Mouse (Mus musculus): ENCODE data around the gene Atp9a. TPM values are rescaled to one million over a fixed set of nuclear protein-coding genes. Genes with fewer than 3 reads are reported as not detected.

Gene Atp9a
- total RNA-seq, 2 experiments from 2014 or later: 390 to 450 TPM

DNA sequence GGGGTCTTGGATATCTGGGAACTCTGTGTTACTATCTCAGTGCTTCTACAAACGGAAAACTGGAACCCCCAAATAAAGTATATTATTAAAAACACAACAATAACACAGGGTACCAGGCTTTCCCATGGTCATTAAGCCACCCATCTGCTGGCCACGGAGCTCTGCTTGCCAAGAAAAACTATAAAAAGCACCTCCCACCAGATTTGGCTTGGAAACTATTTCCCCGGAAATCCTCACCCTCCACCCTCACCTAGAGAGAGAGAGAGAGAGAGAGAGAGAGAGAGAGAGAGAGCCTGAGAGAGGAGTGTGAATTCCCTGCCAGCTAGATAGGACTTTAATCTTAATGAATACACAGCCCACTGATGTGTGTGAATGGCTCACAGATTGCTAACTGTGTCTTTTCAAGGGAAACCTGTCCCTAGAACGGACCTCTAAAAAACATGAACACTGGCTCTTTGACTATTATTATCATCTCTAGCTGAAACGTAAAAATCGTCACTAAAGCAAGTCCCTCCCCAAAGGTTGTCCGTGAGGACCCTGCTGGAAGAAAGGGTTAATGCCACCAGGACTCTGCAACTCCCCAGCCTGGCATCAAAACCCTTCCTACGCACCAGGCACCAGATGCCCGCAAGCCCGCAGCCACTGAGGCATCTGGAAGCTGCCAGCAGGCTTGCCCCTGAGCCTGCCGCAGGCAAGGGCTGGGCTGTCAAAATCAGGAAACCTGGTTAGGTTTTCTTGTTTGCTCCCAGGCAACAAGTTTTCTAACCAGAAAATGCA is 153.4 kb downstream of the Atp9a start:
- DNase-seq (ENCODE audit: low spot score in 2 of 2): peak; percentile 40 to 50
- intact Hi-C loops (cut with DNase I): no loop called here

GRCm38 (mm10) chr2:168587159-168587558 is 155.1 kb downstream of the Atp9a start:
- intact Hi-C loops (cut with DNase I): no loop called here
- DNase-seq (ENCODE audit: low spot score in 2 of 2): no peak

GRCm38 (mm10) chr2:168586512-168586911 is 155.7 kb downstream of the Atp9a start:
- intact Hi-C loops (cut with DNase I): no loop called here
- no peak for DNase-seq (ENCODE audit: low spot score in 2 of 2)

- DNase-seq (ENCODE audit: low spot score in 2 of 2): no peak
- intact Hi-C loops (cut with DNase I): no loop called here
These were observed 157.4 kb downstream of the Atp9a start for GRCm38 (mm10) chr2:168584857-168585256.

Small RNA genes within 50 kb of the gene (microRNA-seq; reads per million reads assigned to microRNA genes)
- 17.3 reads per million, percentile 37 among the genes with 10 or more reads in this experiment for gene Mir7004

Other genes with a start within 250 kb of the Atp9a start
- 10 to 100 TPM in 1 of 2 experiments, 1 to 10 TPM in 1; 9.5 to 12.5 TPM for gene Nfatc2, start 140.8 kb downstream of the Atp9a start, total RNA-seq (2021)
- under 1 TPM in 1 of 2 experiments, not detected in 1; 0.18 TPM for gene Sall4, start 25.5 kb upstream of the Atp9a start, total RNA-seq (2021)
- gene Zfp64, start 213.2 kb upstream of the Atp9a start, total RNA-seq (2021): 10 to 100 TPM; 15.9 to 17.9 TPM